Mouse (Mus musculus): ENCODE results near the gene Tmem247. TPM values are rescaled to one million over a fixed set of nuclear protein-coding genes. Genes with fewer than 3 reads are reported as not detected.

Gene Tmem247
- total and polyA plus RNA-seq, 3 experiments, result not detected

DNA sequence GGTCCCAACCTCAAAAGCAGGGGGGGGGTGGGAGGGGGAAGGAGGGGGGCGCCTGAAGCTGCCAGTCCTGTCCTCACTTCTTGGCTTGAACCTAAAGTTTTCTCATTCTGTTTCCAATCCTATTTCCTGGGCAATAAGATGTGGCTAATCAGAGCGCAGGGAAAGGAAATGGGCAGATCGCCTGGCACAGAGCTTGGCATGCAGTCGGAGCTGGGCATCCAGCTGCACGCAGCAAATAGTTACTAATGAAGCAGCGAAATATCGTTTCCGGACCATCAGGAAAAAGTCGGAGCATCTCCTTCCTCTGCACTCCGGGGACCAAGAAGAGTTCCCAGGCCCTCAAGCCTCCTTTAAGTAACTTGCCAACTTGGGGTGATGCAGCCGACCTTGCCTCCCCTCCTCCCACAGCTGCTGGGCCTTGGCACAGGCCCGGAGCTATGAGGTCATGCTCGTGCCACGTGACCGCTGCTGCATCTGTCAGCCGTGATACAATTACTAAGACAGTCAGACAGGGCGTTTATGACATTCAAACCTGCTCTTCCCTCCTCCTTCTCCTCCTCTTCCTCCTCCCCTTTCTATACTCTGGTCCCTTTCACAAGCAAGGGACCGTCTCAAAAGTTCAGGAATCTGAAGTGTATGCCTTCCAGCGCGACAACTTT lies 20.5 kb downstream of the Tmem247 start:
- Histone ChIP-seq H3K36me3 (ENCODE audit: control insufficient read depth in 1 of 2, insufficient read depth in 2 of 2, low read length in 2 of 2) (peaks cover 0 to 4% of the 10 kb centered on the region in 2 experiments; a peak in 1 of 4 replicates), H3K4me3 (ENCODE audit: control insufficient read depth in 1 of 2, insufficient read depth in 1 of 2, low read depth in 2 of 2, low read length in 2 of 2) (peak overlapping the region; percentile 9 to 38; a peak in 3 of 4 replicates), H3K4me1 (ENCODE audit: control insufficient read depth in 1 of 2, insufficient read depth in 2 of 2, low read length in 2 of 2) (0 out of 4 replicates have a peak, but pooled peaks cover 0 to 3% of the 10 kb centered on the region in 2 experiments), H3K9me3 (replicated peaks; ENCODE audit: insufficient read depth, low read length) (no peaks in the 10 kb centered on the region), H3K27me3 (ENCODE audit: control insufficient read depth in 1 of 2, insufficient read depth in 2 of 2, low read length in 2 of 2) (peaks cover 0 to 3% of the 10 kb centered on the region in 2 experiments; a peak in 2 of 4 replicates), H3K27ac (ENCODE audit: control insufficient read depth, low read depth, low read length) (no peak overlapping the region), H3K79me2 (ENCODE audit: control insufficient read depth, insufficient read depth, low read length, poor library complexity) (no peaks in the 10 kb centered on the region), H3K9ac (ENCODE audit: control insufficient read depth, low read depth, low read length, poor library complexity, severe bottlenecking) (peak overlapping the region; percentile 1; the same call in 1 of the 2 replicates)
- no peak for TF ChIP-seq CTCF (IDR thresholded peaks at IDR 0.05 in 2 of 3, conservative IDR thresholded peaks at IDR 0.05 in 1 of 3; ENCODE audit: control insufficient read depth in 1 of 3, insufficient read depth in 1 of 3, low read depth in 2 of 3, low read length in 3 of 3, poor library complexity in 1 of 3, severe bottlenecking in 1 of 3)
- 0 out of 2 replicates have a peak, but pooled peaks have one; percentile 24 for TF ChIP-seq MXI1 (IDR thresholded peaks at IDR 0.05; ENCODE audit: low read depth, low read length)
- peak; percentile 81 for TF ChIP-seq MAX (IDR thresholded peaks at IDR 0.05; ENCODE audit: low read length)
- TF ChIP-seq CHD1 (IDR thresholded peaks at IDR 0.05; ENCODE audit: low read depth, low read length), result no peak
- TF ChIP-seq SIN3A (IDR thresholded peaks at IDR 0.05; ENCODE audit: low read length), result peak; percentile 50; the same call in 1 of the 2 replicates
- TF ChIP-seq USF2 (IDR thresholded peaks at IDR 0.05; ENCODE audit: borderline replicate concordance in 1 of 2, insufficient read depth in 1 of 2, low read depth in 1 of 2, low read length in 2 of 2), result peak in 1 of 2 experiments; percentile 54; a peak in 2 of 4 replicates
- no peak for TF ChIP-seq MYC (IDR thresholded peaks at IDR 0.05; ENCODE audit: low read depth, low read length)
- peak; percentile 81 for TF ChIP-seq BHLHE40 (IDR thresholded peaks at IDR 0.05; ENCODE audit: borderline replicate concordance, low read depth, low read length)
- no peak for TF ChIP-seq TAL1 (IDR thresholded peaks at IDR 0.05; ENCODE audit: low read length)
- TF ChIP-seq TCF12 (IDR thresholded peaks at IDR 0.05; ENCODE audit: low read depth, low read length), result no peak
- TF ChIP-seq MYB (IDR thresholded peaks at IDR 0.05; ENCODE audit: low read depth, low read length), result no peak
- TF ChIP-seq ETS1 (IDR thresholded peaks at IDR 0.05; ENCODE audit: low read depth, low read length), result peak; percentile 80
- TF ChIP-seq MAFK (IDR thresholded peaks at IDR 0.05; ENCODE audit: borderline replicate concordance, low read depth, low read length), result no peak
- TF ChIP-seq ELF1 (IDR thresholded peaks at IDR 0.05; ENCODE audit: low read depth, low read length), result 0 out of 2 replicates have a peak, but pooled peaks have one; percentile 43
- no peak for TF ChIP-seq GATA1 (IDR thresholded peaks at IDR 0.05; ENCODE audit: low read depth, low read length)
- TF ChIP-seq POLR2A (IDR thresholded peaks at IDR 0.05; ENCODE audit: control insufficient read depth in 1 of 2, insufficient read depth in 1 of 2, low read depth in 1 of 2, low read length in 2 of 2, poor library complexity in 1 of 2), result no peak
- peak; percentile 94 for TF ChIP-seq USF1 (IDR thresholded peaks at IDR 0.05; ENCODE audit: low read depth, low read length)
- peak; percentile 82 for DNase-seq (ENCODE audit: low read depth, low spot score)

DNA sequence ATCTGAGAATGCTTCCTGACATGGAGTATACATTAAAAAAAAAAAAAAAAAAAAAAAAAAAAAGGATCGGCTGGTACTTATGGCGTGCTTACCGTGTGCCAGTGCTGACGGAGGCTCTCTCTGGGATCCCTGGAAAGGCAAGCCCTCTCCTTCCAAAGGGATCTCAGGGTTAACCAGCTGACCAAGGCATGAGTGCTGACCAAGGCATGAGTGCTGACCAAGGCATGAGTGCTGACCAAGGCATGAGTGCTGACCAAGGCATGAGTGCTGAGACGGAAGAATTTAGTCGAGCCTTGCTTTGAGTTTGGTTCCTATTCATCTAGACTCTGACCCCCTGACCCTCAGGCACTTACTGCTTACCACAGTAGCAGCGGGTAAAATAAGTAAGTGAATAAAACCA lies 21.5 kb downstream of the Tmem247 start:
- H3K4me3 ChIP-seq (ENCODE audit: control insufficient read depth in 1 of 2, insufficient read depth in 1 of 2, low read depth in 2 of 2, low read length in 2 of 2), result no peak overlapping the region
- H3K79me2 ChIP-seq (ENCODE audit: control insufficient read depth, insufficient read depth, low read length, poor library complexity), result no peaks in the 10 kb centered on the region
- no peaks in the 10 kb centered on the region for H3K9me3 ChIP-seq (replicated peaks; ENCODE audit: insufficient read depth, low read length)
- H3K9ac ChIP-seq (ENCODE audit: control insufficient read depth, low read depth, low read length, poor library complexity, severe bottlenecking), result no peak overlapping the region
- no peak overlapping the region for H3K27ac ChIP-seq (ENCODE audit: control insufficient read depth, low read depth, low read length)
- DNase-seq (ENCODE audit: low read depth, low spot score), result no peak
- peaks cover 0 to 3% of the 10 kb centered on the region in 2 experiments; a peak in 2 of 4 replicates for H3K27me3 ChIP-seq (ENCODE audit: control insufficient read depth in 1 of 2, insufficient read depth in 2 of 2, low read length in 2 of 2)
- TF ChIP-seq RAD21 (IDR thresholded peaks at IDR 0.05; ENCODE audit: low read depth, low read length) (no peak), POLR2AphosphoS2 (IDR thresholded peaks at IDR 0.05; ENCODE audit: low read length) (no peak), MYB (IDR thresholded peaks at IDR 0.05; ENCODE audit: low read depth, low read length) (no peak), USF2 (IDR thresholded peaks at IDR 0.05; ENCODE audit: borderline replicate concordance in 1 of 2, insufficient read depth in 1 of 2, low read depth in 1 of 2, low read length in 2 of 2) (no peak), GATA1 (IDR thresholded peaks at IDR 0.05; ENCODE audit: low read depth, low read length) (no peak), JUND (IDR thresholded peaks at IDR 0.05; ENCODE audit: low read depth, low read length) (no peak), KAT2A (conservative IDR thresholded peaks at IDR 0.05; ENCODE audit: low read depth, low read length) (no peak), CTCF (IDR thresholded peaks at IDR 0.05 in 2 of 3, conservative IDR thresholded peaks at IDR 0.05 in 1 of 3; ENCODE audit: control insufficient read depth in 1 of 3, insufficient read depth in 1 of 3, low read depth in 2 of 3, low read length in 3 of 3, poor library complexity in 1 of 3, severe bottlenecking in 1 of 3) (no peak)
- H3K4me1 ChIP-seq (ENCODE audit: control insufficient read depth in 1 of 2, insufficient read depth in 2 of 2, low read length in 2 of 2), result 0 out of 4 replicates have a peak, but pooled peaks cover 0 to 3% of the 10 kb centered on the region in 2 experiments
- peaks cover 0 to 4% of the 10 kb centered on the region in 2 experiments; a peak in 1 of 4 replicates for H3K36me3 ChIP-seq (ENCODE audit: control insufficient read depth in 1 of 2, insufficient read depth in 2 of 2, low read length in 2 of 2)

All from MEL (cell line).